Mouse (Mus musculus) hindbrain, embryonic 12.5 days (tissue): ENCODE data around the gene Rcor1. TPM values are rescaled to one million over a fixed set of nuclear protein-coding genes. Genes with fewer than 3 reads are reported as not detected.

Experiments used
- ATAC-seq: fragments of 200-750 bp; cut with Nextera tagmentation; 2 replicates; pipeline ENCODE4 v1.8.0; 2017; ENCODE audit warnings: moderate TSS enrichment; ENCODE audit not compliant: low FRiP score
- H3K27ac ChIP-seq: fragments of 300-500 bp; sonication (generic); 2 replicates; pipeline ENCODE4 v1.5.1; 2016; ENCODE audit warnings: mild to moderate bottlenecking
- H3K27me3 ChIP-seq: fragments of 300-500 bp; sonication (generic); 2 replicates; pipeline ENCODE4 v1.6.1; 2016; ENCODE audit warnings: mild to moderate bottlenecking
- H3K36me3 ChIP-seq: fragments of 300-500 bp; sonication (generic); 2 replicates; pipeline ENCODE4 v1.6.1; 2016; ENCODE audit warnings: mild to moderate bottlenecking
- H3K4me1 ChIP-seq: fragments of 300-500 bp; sonication (generic); 2 replicates; pipeline ENCODE4 v1.6.1; 2016
- H3K4me2 ChIP-seq: fragments of 300-500 bp; sonication (generic); replicated peaks from 2 replicates; pipeline ENCODE4 v1.6.1; 2016; ENCODE audit warnings: mild to moderate bottlenecking
- H3K4me3 ChIP-seq: fragments of 300-500 bp; sonication (generic); 2 replicates; pipeline ENCODE4 v1.5.1; 2016; ENCODE audit warnings: mild to moderate bottlenecking
- H3K9ac ChIP-seq: fragments of 300-500 bp; sonication (generic); 2 replicates; pipeline ENCODE4 v1.6.1; 2016; ENCODE audit warnings: mild to moderate bottlenecking, moderate library complexity
- H3K9me3 ChIP-seq: fragments of 300-500 bp; sonication (generic); replicated peaks from 2 replicates; pipeline ENCODE4 v1.6.1; 2016; ENCODE audit warnings: mild to moderate bottlenecking
- WGBS: fragments of 180-500 bp; shearing (Covaris S2); methylation state at CpG from one replicate; pipeline ENCODE4 v1.1.7; 2016; 5-methylcytosine and 5-hydroxymethylcytosine counted together
- polyA plus RNA-seq: library from polyadenylated mRNA; unstranded; fragments of >200 nt; fragmentation: Nextera tagmentation; extraction: Ambion mirVana; gene quantifications from 2 replicates; pipeline ENCODE4 v1.2.1, GENCODE M21; 2016

Gene Rcor1
- polyA plus RNA-seq, 1 experiment from 2014 or later: 10.0 TPM

- Histone ChIP-seq H3K36me3 (no peaks in the 10 kb centered on the region), H3K27ac (no peak overlapping the region), H3K4me1 (peaks cover 21% of the 10 kb centered on the region), H3K4me2 (no peak overlapping the region), H3K9ac (no peak overlapping the region), H3K4me3 (no peak overlapping the region), H3K27me3 (no peaks in the 10 kb centered on the region), H3K9me3 (no peaks in the 10 kb centered on the region)
- WGBS: 63% methylated on average over 6 of the region's 6 CpGs
- no peak for ATAC-seq
Measured at GRCm38 (mm10) chr12:111005803-111006202, 33.3 kb upstream of the Rcor1 start.

- H3K27me3 ChIP-seq: no peaks in the 10 kb centered on the region
- 52% methylated on average over 5 of the region's 5 CpGs for WGBS
- H3K9me3 ChIP-seq: no peaks in the 10 kb centered on the region
- no peak overlapping the region for H3K4me3 ChIP-seq
- no peak overlapping the region for H3K27ac ChIP-seq
- no peak overlapping the region for H3K4me2 ChIP-seq
- no peaks in the 10 kb centered on the region for H3K36me3 ChIP-seq
- peaks cover 21% of the 10 kb centered on the region for H3K4me1 ChIP-seq
- ATAC-seq: no peak
- no peak overlapping the region for H3K9ac ChIP-seq
Measured at GRCm38 (mm10) chr12:111006339-111006738, 32.8 kb upstream of the Rcor1 start.

- no peak overlapping the region for H3K9ac ChIP-seq
- peaks cover 21% of the 10 kb centered on the region for H3K4me1 ChIP-seq
- no peak overlapping the region for H3K4me3 ChIP-seq
- no peaks in the 10 kb centered on the region for H3K36me3 ChIP-seq
- no peaks in the 10 kb centered on the region for H3K27me3 ChIP-seq
- ATAC-seq: no peak
- no peaks in the 10 kb centered on the region for H3K9me3 ChIP-seq
- 79% methylated on average over 14 of the region's 14 CpGs for WGBS
- H3K27ac ChIP-seq: no peak overlapping the region
- H3K4me2 ChIP-seq: no peak overlapping the region
Measured at GRCm38 (mm10) chr12:111007134-111008103, 31.7 kb upstream of the Rcor1 start.

- peaks cover 21% of the 10 kb centered on the region for H3K4me1 ChIP-seq
- H3K4me3 ChIP-seq: no peak overlapping the region
- no peaks in the 10 kb centered on the region for H3K27me3 ChIP-seq
- H3K9me3 ChIP-seq: no peaks in the 10 kb centered on the region
- no peak overlapping the region for H3K4me2 ChIP-seq
- 72% methylated on average over 11 of the region's 11 CpGs for WGBS
- no peak for ATAC-seq
- H3K27ac ChIP-seq: no peak overlapping the region
- H3K9ac ChIP-seq: no peak overlapping the region
- H3K36me3 ChIP-seq: no peaks in the 10 kb centered on the region
Measured at GRCm38 (mm10) chr12:111008500-111009490, 30.4 kb upstream of the Rcor1 start.

- 77% methylated on average over 6 of the region's 6 CpGs for WGBS
- H3K27ac ChIP-seq: no peak overlapping the region
Measured at GRCm38 (mm10) chr12:111009615-111010257, 29.4 kb upstream of the Rcor1 start.

GRCm38 (mm10) chr12:111016807-111017206, 22.3 kb upstream of the Rcor1 start:
- no peak overlapping the region for H3K9ac ChIP-seq
- no peak for ATAC-seq
- H3K4me2 ChIP-seq: no peak overlapping the region
- peaks cover 3% of the 10 kb centered on the region; the same call in 1 of the 2 replicates for H3K4me1 ChIP-seq
- H3K27ac ChIP-seq: no peak overlapping the region
- H3K27me3 ChIP-seq: no peaks in the 10 kb centered on the region
- no peaks in the 10 kb centered on the region for H3K9me3 ChIP-seq
- no peak overlapping the region for H3K4me3 ChIP-seq
- whole genome bisulfite sequencing: 87% methylated on average over 3 of the region's 3 CpGs
- H3K36me3 ChIP-seq: no peaks in the 10 kb centered on the region

More at GRCm38 (mm10) chr12:111009615-111010257, 29.4 kb upstream of the Rcor1 start:
- ATAC-seq: no peak
- Histone ChIP-seq H3K9ac (no peak overlapping the region), H3K4me2 (no peak overlapping the region), H3K4me3 (no peak overlapping the region), H3K27me3 (no peaks in the 10 kb centered on the region), H3K36me3 (no peaks in the 10 kb centered on the region), H3K9me3 (no peaks in the 10 kb centered on the region), H3K4me1 (peaks cover 21% of the 10 kb centered on the region)

- ATAC-seq: no peak
- Histone ChIP-seq H3K36me3 (no peaks in the 10 kb centered on the region), H3K27ac (no peak overlapping the region), H3K9ac (no peak overlapping the region), H3K4me3 (no peak overlapping the region), H3K9me3 (no peaks in the 10 kb centered on the region), H3K27me3 (no peaks in the 10 kb centered on the region), H3K4me2 (no peak overlapping the region), H3K4me1 (peaks cover 3% of the 10 kb centered on the region; the same call in 1 of the 2 replicates)
- WGBS: 92% methylated on average over 11 of the region's 11 CpGs
Measured at GRCm38 (mm10) chr12:111018068-111018467, 21.1 kb upstream of the Rcor1 start.

- no peaks in the 10 kb centered on the region for H3K27me3 ChIP-seq
- no peaks in the 10 kb centered on the region for H3K36me3 ChIP-seq
- no peak overlapping the region for H3K9ac ChIP-seq
- no peaks in the 10 kb centered on the region for H3K9me3 ChIP-seq
- no peak overlapping the region for H3K27ac ChIP-seq
- ATAC-seq: no peak
- H3K4me2 ChIP-seq: no peak overlapping the region
- H3K4me3 ChIP-seq: no peak overlapping the region
- peaks cover 3% of the 10 kb centered on the region; the same call in 1 of the 2 replicates for H3K4me1 ChIP-seq
- WGBS: 89% methylated on average over 2 of the region's 2 CpGs
Measured at GRCm38 (mm10) chr12:111019086-111019485, 20.1 kb upstream of the Rcor1 start.

- Histone ChIP-seq H3K36me3 (no peaks in the 10 kb centered on the region), H3K27me3 (no peaks in the 10 kb centered on the region), H3K4me1 (peaks cover under 1% of the 10 kb centered on the region; the same call in 1 of the 2 replicates), H3K4me2 (no peak overlapping the region), H3K9ac (no peak overlapping the region), H3K9me3 (no peaks in the 10 kb centered on the region), H3K27ac (no peak overlapping the region), H3K4me3 (no peak overlapping the region)
- no peak for ATAC-seq
- WGBS: 26% methylated on average over 1 of the region's 1 CpGs
Measured at GRCm38 (mm10) chr12:111021138-111021537, 18.0 kb upstream of the Rcor1 start.

GRCm38 (mm10) chr12:111021577-111021976, 17.6 kb upstream of the Rcor1 start:
- no peak overlapping the region for H3K9ac ChIP-seq
- H3K27ac ChIP-seq: no peak overlapping the region
- no peaks in the 10 kb centered on the region for H3K4me1 ChIP-seq
- no peaks in the 10 kb centered on the region for H3K27me3 ChIP-seq
- no peak overlapping the region for H3K4me3 ChIP-seq
- ATAC-seq: no peak
- H3K36me3 ChIP-seq: no peaks in the 10 kb centered on the region
- H3K4me2 ChIP-seq: no peak overlapping the region
- WGBS: 77% methylated on average over 3 of the region's 3 CpGs
- H3K9me3 ChIP-seq: no peaks in the 10 kb centered on the region

- H3K4me3 ChIP-seq: no peak overlapping the region
- H3K4me1 ChIP-seq: no peaks in the 10 kb centered on the region
- no peaks in the 10 kb centered on the region; the same call in 1 of the 2 replicates for H3K27me3 ChIP-seq
- no peak overlapping the region for H3K9ac ChIP-seq
- no peaks in the 10 kb centered on the region for H3K9me3 ChIP-seq
- no peak overlapping the region for H3K4me2 ChIP-seq
- no peak for ATAC-seq
- 64% methylated on average over 19 of the region's 19 CpGs for WGBS
- no peaks in the 10 kb centered on the region for H3K36me3 ChIP-seq
- H3K27ac ChIP-seq: no peak overlapping the region
Measured at GRCm38 (mm10) chr12:111028176-111029167, 10.7 kb upstream of the Rcor1 start.
